Mouse (Mus musculus) intestine, embryonic 15.5 days (tissue): ENCODE results near the gene Ampd3. TPM values are rescaled to one million over a fixed set of nuclear protein-coding genes. Genes with fewer than 3 reads are reported as not detected.

ENCODE experiments used
- ATAC-seq: fragments of 200-750 bp; cut with Nextera tagmentation; 2 replicates; pipeline ENCODE4 v1.8.0; 2017; ENCODE audit warnings: moderate TSS enrichment, moderate library complexity
- H3K27ac ChIP-seq: fragments of 300-500 bp; sonication (generic); 2 replicates; pipeline ENCODE4 v1.5.1; 2015; ENCODE audit warnings: mild to moderate bottlenecking, inconsistent platforms
- H3K27me3 ChIP-seq: fragments of 300-500 bp; sonication (generic); replicated peaks from 2 replicates; pipeline ENCODE4 v1.6.1; 2015; ENCODE audit warnings: inconsistent platforms
- H3K36me3 ChIP-seq: fragments of 300-500 bp; sonication (generic); 2 replicates; pipeline ENCODE4 v1.6.1; 2015; ENCODE audit warnings: inconsistent platforms
- H3K4me1 ChIP-seq: fragments of 300-500 bp; sonication (generic); replicated peaks from 2 replicates; pipeline ENCODE4 v1.6.1; 2015; ENCODE audit warnings: inconsistent platforms
- H3K4me2 ChIP-seq: fragments of 300-500 bp; sonication (generic); replicated peaks from 2 replicates; pipeline ENCODE4 v1.6.1; 2015; ENCODE audit warnings: mild to moderate bottlenecking, inconsistent platforms
- H3K4me3 ChIP-seq: fragments of 300-500 bp; sonication (generic); replicated peaks from 2 replicates; pipeline ENCODE4 v1.5.1; 2015; ENCODE audit warnings: inconsistent platforms
- H3K9ac ChIP-seq: fragments of 300-500 bp; sonication (generic); 2 replicates; pipeline ENCODE4 v1.6.1; 2015; ENCODE audit warnings: inconsistent platforms
- H3K9me3 ChIP-seq: fragments of 300-500 bp; sonication (generic); 2 replicates; pipeline ENCODE4 v1.6.1; 2016; ENCODE audit warnings: inconsistent platforms
- WGBS: fragments of 180-500 bp; shearing (Covaris S2); methylation state at CpG from one replicate; pipeline ENCODE4 v1.1.7; 2015; 5-methylcytosine and 5-hydroxymethylcytosine counted together
- polyA plus RNA-seq: library from polyadenylated mRNA; unstranded; fragments of >200 nt; fragmentation: Nextera tagmentation; extraction: Ambion mirVana; gene quantifications from 2 replicates; pipeline ENCODE4 v1.2.1, GENCODE M21; 2015

The Ampd3 gene
- polyA plus RNA-seq, 1 experiment from 2014 or later: 4.1 TPM

DNA sequence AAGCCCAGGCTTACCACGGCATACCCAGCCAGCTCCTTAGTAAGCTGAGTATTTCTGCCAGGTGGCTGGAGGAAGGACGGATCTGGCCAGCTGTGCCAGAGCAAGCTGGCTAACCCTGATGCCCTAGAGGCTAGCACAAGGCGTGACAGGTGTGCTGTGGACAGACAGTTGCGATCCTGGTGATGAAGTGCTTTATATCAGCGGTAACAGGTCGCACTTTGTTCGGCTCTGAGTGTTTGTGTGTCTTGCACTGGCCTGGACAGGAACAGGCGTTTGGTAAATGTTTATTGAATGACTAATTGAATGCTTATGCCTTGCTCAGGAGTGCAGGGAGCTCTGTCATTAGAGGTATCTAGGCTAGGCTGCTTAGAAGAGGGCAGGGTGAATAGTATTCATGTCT is 17.0 kb downstream of the Ampd3 start:
- Histone ChIP-seq H3K9ac (no peak overlapping the region), H3K9me3 (no peaks in the 10 kb centered on the region), H3K36me3 (no peaks in the 10 kb centered on the region), H3K4me3 (no peak overlapping the region), H3K4me2 (no peak overlapping the region), H3K27ac (no peak overlapping the region), H3K4me1 (peaks cover 15% of the 10 kb centered on the region), H3K27me3 (no peaks in the 10 kb centered on the region)
- ATAC-seq: 0 out of 2 replicates have a peak, but pooled peaks have one; percentile 21
- WGBS: 41% methylated on average over 8 of the region's 8 CpGs

- Histone ChIP-seq H3K36me3 (no peaks in the 10 kb centered on the region), H3K9me3 (no peaks in the 10 kb centered on the region), H3K4me2 (no peak overlapping the region), H3K27me3 (no peaks in the 10 kb centered on the region), H3K27ac (no peak overlapping the region), H3K9ac (no peak overlapping the region), H3K4me1 (peaks cover 15% of the 10 kb centered on the region), H3K4me3 (no peak overlapping the region)
- no peak for ATAC-seq
- WGBS: 61% methylated on average over 3 of the region's 3 CpGs
Observed at GRCm38 (mm10) chr7:110785741-110786146, 17.7 kb downstream of the Ampd3 start.

GRCm38 (mm10) chr7:110787310-110787709 is 19.3 kb downstream of the Ampd3 start:
- Histone ChIP-seq H3K9me3 (no peaks in the 10 kb centered on the region), H3K4me1 (peaks cover 9% of the 10 kb centered on the region; the same call in 1 of the 2 replicates), H3K4me3 (no peak overlapping the region), H3K36me3 (no peaks in the 10 kb centered on the region), H3K27ac (no peak overlapping the region), H3K27me3 (no peaks in the 10 kb centered on the region), H3K4me2 (no peak overlapping the region), H3K9ac (no peak overlapping the region)
- no peak for ATAC-seq
- 65% methylated on average over 6 of the region's 6 CpGs for WGBS

GRCm38 (mm10) chr7:110790878-110791277 is 22.9 kb downstream of the Ampd3 start:
- Histone ChIP-seq H3K9me3 (no peaks in the 10 kb centered on the region), H3K4me3 (no peak overlapping the region), H3K9ac (no peak overlapping the region), H3K27me3 (no peaks in the 10 kb centered on the region), H3K4me2 (no peak overlapping the region), H3K36me3 (no peaks in the 10 kb centered on the region), H3K27ac (no peak overlapping the region), H3K4me1 (peaks cover 16% of the 10 kb centered on the region; the same call in 1 of the 2 replicates)
- no peak for ATAC-seq
- whole genome bisulfite sequencing: 58% methylated on average over 8 of the region's 8 CpGs

DNA sequence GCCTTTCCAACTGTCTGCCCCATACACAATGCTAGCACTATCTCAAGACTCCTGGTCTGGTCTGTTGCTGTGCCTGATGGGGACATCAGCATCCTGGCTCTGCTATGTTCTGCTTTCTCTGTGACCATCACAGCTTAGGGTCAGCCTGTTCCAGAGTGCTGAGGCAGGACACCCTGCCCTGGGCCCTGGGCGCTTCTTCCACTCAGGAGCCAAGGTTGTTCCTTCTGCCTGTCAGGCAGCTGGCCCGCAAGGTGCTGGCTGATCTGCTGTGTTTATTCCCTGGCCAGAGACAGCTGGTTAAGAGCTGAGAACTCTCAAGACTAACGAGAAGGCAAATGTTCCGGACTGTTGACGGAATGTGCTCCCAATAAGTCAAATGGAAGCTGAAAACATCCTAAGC is 24.2 kb downstream of the Ampd3 start:
- Histone ChIP-seq H3K9me3 (no peaks in the 10 kb centered on the region), H3K27ac (0 out of 2 replicates have a peak overlapping the region, but pooled peaks have one; percentile 24), H3K4me1 (peaks cover 19% of the 10 kb centered on the region; the same call in 1 of the 2 replicates), H3K9ac (no peak overlapping the region), H3K4me2 (no peak overlapping the region), H3K27me3 (no peaks in the 10 kb centered on the region), H3K4me3 (no peak overlapping the region), H3K36me3 (no peaks in the 10 kb centered on the region)
- no peak for ATAC-seq
- WGBS: 69% methylated on average over 5 of the region's 5 CpGs

DNA sequence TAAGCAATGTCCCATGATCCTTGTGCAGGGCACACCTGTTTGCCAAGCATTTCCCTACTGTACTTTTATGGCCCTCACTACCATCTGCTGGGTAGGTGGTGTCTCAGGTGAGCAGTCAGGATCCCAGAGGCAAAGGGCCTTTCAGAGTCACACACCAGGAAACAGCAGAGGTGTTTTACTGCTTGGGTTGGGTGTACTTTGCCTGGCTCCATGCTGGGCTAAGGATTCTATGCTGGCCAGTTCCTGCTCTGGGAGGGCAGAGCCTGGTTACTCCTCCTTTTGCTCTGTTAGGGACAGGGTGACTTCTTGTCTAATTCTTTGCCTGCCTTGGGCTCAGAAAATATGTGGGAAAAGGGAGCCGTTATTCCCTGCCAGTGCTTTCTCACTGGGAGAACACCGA is 24.8 kb downstream of the Ampd3 start:
- peak overlapping the region; percentile 54; the same call in 1 of the 2 replicates for H3K27ac ChIP-seq
- peak; percentile 95 for ATAC-seq
- no peaks in the 10 kb centered on the region for H3K9me3 ChIP-seq
- no peak overlapping the region for H3K4me3 ChIP-seq
- no peaks in the 10 kb centered on the region for H3K36me3 ChIP-seq
- peaks cover 22% of the 10 kb centered on the region; the same call in 1 of the 2 replicates for H3K4me1 ChIP-seq
- no peak overlapping the region for H3K4me2 ChIP-seq
- WGBS: 85% methylated on average over 2 of the region's 2 CpGs
- H3K27me3 ChIP-seq: no peaks in the 10 kb centered on the region
- H3K9ac ChIP-seq: no peak overlapping the region

GRCm38 (mm10) chr7:110794722-110795121 is 26.7 kb downstream of the Ampd3 start:
- H3K36me3 ChIP-seq: no peaks in the 10 kb centered on the region
- WGBS: 58% methylated on average over 4 of the region's 4 CpGs
- H3K27me3 ChIP-seq: no peaks in the 10 kb centered on the region
- no peak for ATAC-seq
- H3K4me1 ChIP-seq: peaks cover 22% of the 10 kb centered on the region; the same call in 1 of the 2 replicates
- no peaks in the 10 kb centered on the region for H3K9me3 ChIP-seq
- H3K4me2 ChIP-seq: no peak overlapping the region
- H3K9ac ChIP-seq: no peak overlapping the region
- H3K27ac ChIP-seq: no peak overlapping the region
- H3K4me3 ChIP-seq: no peak overlapping the region

DNA sequence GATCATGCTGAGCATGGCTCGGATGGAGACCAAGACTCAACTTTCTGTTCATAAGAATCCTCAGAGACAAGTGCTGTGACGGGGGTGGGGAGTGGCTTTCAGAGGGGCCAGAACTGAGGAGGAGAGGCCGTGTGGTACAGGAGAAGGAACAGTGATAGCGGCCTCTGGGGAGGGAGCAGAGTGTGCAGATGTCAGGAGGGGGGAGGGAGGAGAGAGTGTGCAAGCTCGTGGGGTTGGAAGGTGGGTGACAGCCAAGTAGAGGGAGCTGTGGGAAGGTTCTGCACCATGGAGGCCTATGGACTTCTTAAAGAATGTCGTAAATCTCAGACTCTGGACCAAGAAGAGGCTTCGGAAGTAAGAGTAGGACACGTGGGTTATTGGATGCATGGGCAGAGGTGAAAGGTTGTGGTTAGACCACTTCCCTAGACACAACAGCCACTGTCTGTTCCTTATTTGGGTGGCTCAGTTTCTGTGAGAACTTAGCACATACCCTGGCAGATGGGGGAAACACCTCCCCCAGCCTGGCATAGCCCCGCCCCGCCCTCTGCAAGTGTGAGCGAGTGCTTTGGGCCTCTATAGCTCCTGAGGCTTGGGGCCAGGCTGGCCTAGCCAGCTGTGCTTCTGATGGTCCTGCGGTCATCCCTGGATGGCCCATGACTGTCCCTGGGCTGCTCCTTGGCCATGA is 28.5 kb downstream of the Ampd3 start:
- 67% methylated on average over 12 of the region's 12 CpGs for WGBS

DNA sequence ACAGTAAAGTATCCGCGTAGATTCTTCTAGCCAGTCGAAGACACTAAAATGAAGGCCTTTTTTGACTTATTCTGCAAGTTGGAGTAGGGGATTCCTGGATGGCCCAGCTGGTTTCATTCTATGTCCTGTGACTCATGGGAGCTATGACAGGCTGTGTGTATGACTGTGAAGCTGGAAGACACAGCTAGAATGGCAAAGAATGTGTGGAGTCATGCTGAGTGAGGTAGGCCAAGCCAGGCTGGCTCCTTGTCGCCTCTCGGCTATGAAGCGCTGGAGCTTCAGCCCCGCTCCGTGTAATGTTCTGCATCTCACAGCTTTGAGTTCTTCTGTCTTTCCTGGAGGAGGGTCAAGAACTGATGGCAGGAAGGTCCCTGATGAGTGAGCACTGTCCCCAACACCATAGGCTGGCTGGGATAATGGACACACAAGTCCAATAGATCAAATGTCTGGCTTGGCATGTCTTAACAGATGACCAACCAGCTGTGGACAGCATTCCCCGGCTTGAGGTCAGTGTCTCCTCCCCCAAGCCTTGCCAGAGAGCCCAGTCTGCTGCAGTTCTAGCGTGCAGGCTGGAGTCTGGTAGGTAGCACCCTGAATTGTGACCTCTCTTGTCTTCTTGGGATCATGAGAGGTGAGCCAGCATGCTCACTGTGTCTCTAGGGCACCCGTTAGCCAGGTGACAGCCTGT is 29.9 kb downstream of the Ampd3 start:
- WGBS: 81% methylated on average over 11 of the region's 11 CpGs
- H3K4me1 ChIP-seq: peaks cover 15% of the 10 kb centered on the region; the same call in 1 of the 2 replicates
- ATAC-seq: no peak
- no peaks in the 10 kb centered on the region for H3K36me3 ChIP-seq
- H3K9ac ChIP-seq: no peak overlapping the region
- H3K27me3 ChIP-seq: no peaks in the 10 kb centered on the region
- no peak overlapping the region for H3K27ac ChIP-seq
- no peak overlapping the region for H3K4me2 ChIP-seq
- H3K4me3 ChIP-seq: no peak overlapping the region
- H3K9me3 ChIP-seq: no peaks in the 10 kb centered on the region

More for the DNA sequence above, 28.5 kb downstream of the Ampd3 start:
- H3K4me3 ChIP-seq: no peak overlapping the region
- H3K27me3 ChIP-seq: no peaks in the 10 kb centered on the region
- H3K9ac ChIP-seq: no peak overlapping the region
- no peak overlapping the region for H3K27ac ChIP-seq
- no peaks in the 10 kb centered on the region for H3K9me3 ChIP-seq
- peaks cover 22% of the 10 kb centered on the region; the same call in 1 of the 2 replicates for H3K4me1 ChIP-seq
- H3K4me2 ChIP-seq: no peak overlapping the region
- H3K36me3 ChIP-seq: no peaks in the 10 kb centered on the region
- ATAC-seq: no peak

DNA sequence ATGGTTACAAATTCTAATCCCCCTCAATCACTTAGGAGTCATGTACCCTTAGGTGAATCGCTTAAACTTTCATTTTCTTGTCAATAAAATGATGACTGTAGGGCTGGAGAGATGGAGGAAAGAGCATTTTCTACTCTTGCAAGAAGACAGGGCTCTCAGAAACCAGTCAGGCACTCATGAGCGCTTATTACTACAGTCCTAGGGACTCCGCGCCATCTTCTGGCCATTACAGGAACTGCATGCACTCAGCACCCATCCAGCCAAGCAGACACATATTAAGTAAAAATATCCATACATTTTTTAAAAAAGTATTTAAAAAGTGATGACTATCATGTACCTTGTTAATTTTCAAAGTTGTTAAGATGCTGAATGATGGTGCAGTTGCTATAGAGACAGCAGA is 33.0 kb downstream of the Ampd3 start:
- Histone ChIP-seq H3K4me1 (0 out of 2 replicates have a peak, but pooled peaks cover 10% of the 10 kb centered on the region), H3K9me3 (no peaks in the 10 kb centered on the region), H3K4me3 (no peak overlapping the region), H3K27ac (no peak overlapping the region), H3K4me2 (no peak overlapping the region), H3K27me3 (no peaks in the 10 kb centered on the region), H3K36me3 (no peaks in the 10 kb centered on the region), H3K9ac (no peak overlapping the region)
- WGBS: 2% methylated on average over 4 of the region's 4 CpGs
- ATAC-seq: 0 out of 2 replicates have a peak, but pooled peaks have one; percentile 42

DNA sequence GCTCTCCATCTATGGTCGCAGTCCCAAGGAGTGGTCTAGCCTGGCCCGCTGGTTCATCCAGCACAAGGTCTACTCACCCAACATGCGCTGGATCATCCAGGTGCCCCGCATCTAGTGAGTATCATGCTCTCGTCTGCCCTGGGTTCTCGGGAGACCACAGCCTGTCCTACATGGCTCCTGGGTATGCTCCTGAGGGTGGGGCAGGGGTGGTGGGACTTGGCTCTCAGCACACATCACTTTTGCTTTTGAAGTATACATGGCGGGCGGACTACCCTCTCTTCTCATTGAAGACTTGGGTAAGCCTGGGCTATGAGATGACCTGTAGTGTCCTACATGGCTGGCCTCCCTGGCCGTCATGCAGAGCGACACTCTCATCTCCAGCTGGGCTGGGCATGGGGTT is 35.1 kb downstream of the Ampd3 start:
- no peaks in the 10 kb centered on the region for H3K27me3 ChIP-seq
- H3K27ac ChIP-seq: no peak overlapping the region
- H3K9ac ChIP-seq: no peak overlapping the region
- no peak overlapping the region for H3K4me2 ChIP-seq
- H3K4me1 ChIP-seq: 0 out of 2 replicates have a peak, but pooled peaks cover 2% of the 10 kb centered on the region
- WGBS: 94% methylated on average over 10 of the region's 10 CpGs
- no peaks in the 10 kb centered on the region for H3K9me3 ChIP-seq
- no peak overlapping the region for H3K4me3 ChIP-seq
- no peaks in the 10 kb centered on the region for H3K36me3 ChIP-seq
- no peak for ATAC-seq

- WGBS: 77% methylated on average over 3 of the region's 3 CpGs
- no peak overlapping the region for H3K4me3 ChIP-seq
- H3K4me1 ChIP-seq: 0 out of 2 replicates have a peak, but pooled peaks cover 2% of the 10 kb centered on the region
- ATAC-seq: no peak
- H3K9me3 ChIP-seq: no peaks in the 10 kb centered on the region
- H3K27ac ChIP-seq: no peak overlapping the region
- no peaks in the 10 kb centered on the region for H3K27me3 ChIP-seq
- no peak overlapping the region for H3K9ac ChIP-seq
- no peaks in the 10 kb centered on the region for H3K36me3 ChIP-seq
- no peak overlapping the region for H3K4me2 ChIP-seq
Observed at GRCm38 (mm10) chr7:110804266-110804665, 36.3 kb downstream of the Ampd3 start.
